ENCODE assay signal across 10 mouse cellular contexts in the genomic region with DNA sequence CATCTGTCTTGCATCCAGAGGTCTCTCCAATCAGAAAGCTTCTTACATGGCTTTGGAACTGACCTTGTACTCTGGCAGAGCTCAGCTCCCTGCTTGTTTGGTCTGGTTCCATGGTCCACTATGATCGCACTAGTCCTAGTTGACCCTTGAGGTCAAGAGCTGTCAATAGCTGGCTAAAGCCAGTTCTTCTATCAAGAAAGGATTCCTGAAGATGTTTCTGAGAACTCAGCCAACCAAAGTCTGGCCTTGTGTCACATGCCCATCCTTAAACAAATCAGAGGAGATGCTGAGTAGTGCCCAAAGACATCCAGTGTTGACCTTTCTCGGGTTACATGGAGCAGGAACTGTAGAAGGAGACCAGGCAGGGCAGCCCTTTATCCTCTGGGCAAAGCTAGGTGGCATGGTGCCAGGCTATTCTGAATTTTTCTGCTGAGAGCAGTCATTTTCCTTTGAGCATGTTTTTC.
A peak's percentile ranks its signal among the peaks of the same experiment; 100 is the strongest.
DNase-seq lines count a peak whose midpoint lies in the region; ATAC-seq and TF ChIP-seq lines count a peak whose summit lies in the region.
"Had no signal": no experiment of that assay in that cellular context is flagged by ENCODE, and none has a peak within 500 bp of the region (broad histone marks: within the 10 kb centered on the region; RNA-seq: fewer than 3 reads in every experiment).

No protein-coding gene starts in this region.

- DNase-seq in embryonic facial prominence, embryonic 14.5 days (ENCODE audit: low spot score), result peak; percentile 71
- DNase-seq in embryonic facial prominence, embryonic 10.5 days (ENCODE audit: low spot score), result no peak
- peak; percentile 21 for DNase-seq in cerebellum, adult 9-11 months
- peak; percentile 60 to 75 for DNase-seq in kidney, postnatal 4 days
- DNase-seq in hindbrain, postnatal 0 days (ENCODE audit: low spot score), result no peak
- DNase-seq in T-cell, adult 2 months (ENCODE audit: low spot score), result no peak
- DNase-seq in forebrain, embryonic 11.5 days (ENCODE audit: low spot score), result no peak

- peak; percentile 75; the same call in 1 of the 2 replicates for ATAC-seq in embryonic facial prominence, embryonic 14.5 days (ENCODE audit: low read depth)
- ATAC-seq in hindbrain, postnatal 0 days, result no peak
- no peak for ATAC-seq in forebrain, embryonic 11.5 days (replicated peaks; ENCODE audit: low FRiP score)

- no peak overlapping the region for H3K27ac ChIP-seq in embryonic facial prominence, embryonic 14.5 days (replicated peaks; ENCODE audit: low read depth, low read length)
- no peak overlapping the region for H3K27ac ChIP-seq in embryonic facial prominence, embryonic 10.5 days (replicated peaks)
- peak overlapping the region; percentile 96 for H3K27ac ChIP-seq in ES-Bruce4 (ENCODE audit: insufficient read depth, low read length)
- H3K27ac ChIP-seq in hindbrain, postnatal 0 days, result no peak overlapping the region
- no peak overlapping the region for H3K27ac ChIP-seq in forebrain, embryonic 11.5 days (ENCODE audit: low read depth, low read length)
- H3K27ac ChIP-seq: heart, embryonic 15.5 days; midbrain, embryonic 12.5 days had no signal

- no peaks in the 10 kb centered on the region for H3K27me3 ChIP-seq in embryonic facial prominence, embryonic 14.5 days (replicated peaks; ENCODE audit: control insufficient read depth, insufficient read depth, low read length)
- no peaks in the 10 kb centered on the region for H3K27me3 ChIP-seq in embryonic facial prominence, embryonic 10.5 days (replicated peaks; ENCODE audit: low read depth, poor library complexity, severe bottlenecking)
- H3K27me3 ChIP-seq in ES-Bruce4 (ENCODE audit: control insufficient read depth, insufficient read depth, low read length, poor library complexity, severe bottlenecking), result no peaks in the 10 kb centered on the region
- H3K27me3 ChIP-seq in hindbrain, postnatal 0 days (ENCODE audit: insufficient read depth, low read length), result no peaks in the 10 kb centered on the region
- H3K27me3 ChIP-seq in forebrain, embryonic 11.5 days (ENCODE audit: control insufficient read depth, insufficient read depth, low read length), result no peaks in the 10 kb centered on the region
- H3K27me3 ChIP-seq: heart, embryonic 15.5 days; midbrain, embryonic 12.5 days had no signal

- H3K36me3 ChIP-seq in embryonic facial prominence, embryonic 14.5 days (ENCODE audit: control insufficient read depth, insufficient read depth, low read length), result no peaks in the 10 kb centered on the region
- H3K36me3 ChIP-seq in embryonic facial prominence, embryonic 10.5 days (replicated peaks), result 0 out of 2 replicates have a peak, but pooled peaks cover 3% of the 10 kb centered on the region
- H3K36me3 ChIP-seq in ES-Bruce4 (ENCODE audit: control insufficient read depth, insufficient read depth, low read length, poor library complexity, severe bottlenecking), result no peaks in the 10 kb centered on the region
- no peaks in the 10 kb centered on the region for H3K36me3 ChIP-seq in hindbrain, postnatal 0 days (ENCODE audit: insufficient read depth, low read length)
- no peaks in the 10 kb centered on the region for H3K36me3 ChIP-seq in forebrain, embryonic 11.5 days (ENCODE audit: control insufficient read depth, insufficient read depth, low read length)
- H3K36me3 ChIP-seq: heart, embryonic 15.5 days; midbrain, embryonic 12.5 days had no signal

- TF ChIP-seq EP300 in ES-Bruce4 (IDR thresholded peaks at IDR 0.05; ENCODE audit: insufficient read depth, low read depth, low read length), result no peak

- no peak for TF ChIP-seq CTCF in ES-Bruce4 (IDR thresholded peaks at IDR 0.05; ENCODE audit: low read depth, low read length)
- TF ChIP-seq CTCF in hindbrain, postnatal 0 days (IDR thresholded peaks at IDR 0.05; ENCODE audit: low read depth), result no peak

- TF ChIP-seq POLR2A in ES-Bruce4 (IDR thresholded peaks at IDR 0.05; ENCODE audit: insufficient read depth, low read length), result no peak

- H3K9me3 ChIP-seq in embryonic facial prominence, embryonic 14.5 days (ENCODE audit: control insufficient read depth, low read length), result no peaks in the 10 kb centered on the region
- no peaks in the 10 kb centered on the region for H3K9me3 ChIP-seq in embryonic facial prominence, embryonic 10.5 days
- H3K9me3 ChIP-seq in ES-Bruce4 (replicated peaks; ENCODE audit: control insufficient read depth, insufficient read depth, low read length, poor library complexity, severe bottlenecking), result peaks cover 8% of the 10 kb centered on the region; the same call in 1 of the 2 replicates
- no peaks in the 10 kb centered on the region for H3K9me3 ChIP-seq in hindbrain, postnatal 0 days (ENCODE audit: low read length)
- H3K9me3 ChIP-seq in forebrain, embryonic 11.5 days (ENCODE audit: control insufficient read depth, low read length), result no peaks in the 10 kb centered on the region
- H3K9me3 ChIP-seq: heart, embryonic 15.5 days; midbrain, embryonic 12.5 days had no signal

- no peak overlapping the region for H3K9ac ChIP-seq in embryonic facial prominence, embryonic 14.5 days (ENCODE audit: low read depth, low read length)
- H3K9ac ChIP-seq in ES-Bruce4 (ENCODE audit: low read depth, poor library complexity, severe bottlenecking), result no peak overlapping the region
- H3K9ac ChIP-seq in hindbrain, postnatal 0 days (replicated peaks; ENCODE audit: low read length), result no peak overlapping the region
- H3K9ac ChIP-seq in forebrain, embryonic 11.5 days (ENCODE audit: low read length), result no peak overlapping the region
- H3K9ac ChIP-seq: heart, embryonic 15.5 days; midbrain, embryonic 12.5 days had no signal

- H3K4me3 ChIP-seq in embryonic facial prominence, embryonic 14.5 days (ENCODE audit: low read depth, low read length), result no peak overlapping the region
- H3K4me3 ChIP-seq in embryonic facial prominence, embryonic 10.5 days, result no peak overlapping the region
- no peak overlapping the region for H3K4me3 ChIP-seq in ES-Bruce4 (ENCODE audit: low read depth, low read length)
- no peak overlapping the region for H3K4me3 ChIP-seq in hindbrain, postnatal 0 days (ENCODE audit: low read length)
- no peak overlapping the region for H3K4me3 ChIP-seq in forebrain, embryonic 11.5 days (ENCODE audit: low read depth, low read length)
- H3K4me3 ChIP-seq: heart, embryonic 15.5 days; midbrain, embryonic 12.5 days had no signal

- no peak overlapping the region for H3K4me2 ChIP-seq in embryonic facial prominence, embryonic 14.5 days (ENCODE audit: low read depth, low read length)
- no peak overlapping the region for H3K4me2 ChIP-seq in hindbrain, postnatal 0 days (ENCODE audit: low read depth, low read length)
- no peak overlapping the region for H3K4me2 ChIP-seq in forebrain, embryonic 11.5 days (ENCODE audit: low read depth, low read length, severe bottlenecking)
- H3K4me2 ChIP-seq: heart, embryonic 15.5 days; midbrain, embryonic 12.5 days had no signal

- 41% methylated on average over 2 of the region's 2 CpGs for WGBS in embryonic facial prominence, embryonic 14.5 days
- 64% methylated on average over 2 of the region's 2 CpGs for WGBS in embryonic facial prominence, embryonic 10.5 days
- WGBS in hindbrain, postnatal 0 days, result 56% methylated on average over 2 of the region's 2 CpGs
- WGBS in forebrain, embryonic 11.5 days, result 77% methylated on average over 2 of the region's 2 CpGs

- no peaks in the 10 kb centered on the region for H3K4me1 ChIP-seq in embryonic facial prominence, embryonic 14.5 days (ENCODE audit: control insufficient read depth, insufficient read depth, low read length)
- H3K4me1 ChIP-seq in embryonic facial prominence, embryonic 10.5 days, result no peaks in the 10 kb centered on the region
- H3K4me1 ChIP-seq in ES-Bruce4 (ENCODE audit: control insufficient read depth, insufficient read depth, low read length), result peaks cover 12% of the 10 kb centered on the region
- H3K4me1 ChIP-seq in hindbrain, postnatal 0 days (ENCODE audit: insufficient read depth, low read length), result no peaks in the 10 kb centered on the region
- H3K4me1 ChIP-seq in forebrain, embryonic 11.5 days (replicated peaks; ENCODE audit: control insufficient read depth, insufficient read depth, low read length), result no peaks in the 10 kb centered on the region
- H3K4me1 ChIP-seq: midbrain, embryonic 12.5 days had no signal

Comparison
In these comparisons a context has a peak if more than half of its experiments do, and no peak if none do; other contexts are left out.
1. DNase-seq: peak in embryonic facial prominence, embryonic 14.5 days (single experiment), cerebellum, adult 9-11 months (single experiment) and kidney, postnatal 4 days (2 of 2); none in embryonic facial prominence, embryonic 10.5 days (single experiment), hindbrain, postnatal 0 days (single experiment), T-cell, adult 2 months (single experiment) and forebrain, embryonic 11.5 days (single experiment).